Mouse (Mus musculus) liver, embryonic 14.5 days (tissue): ENCODE results near the gene Tnrc6a. TPM values are rescaled to one million over a fixed set of nuclear protein-coding genes. Genes with fewer than 3 reads are reported as not detected.

ENCODE experiments used
- ATAC-seq: fragments of 200-750 bp; cut with Nextera tagmentation; 2 replicates; pipeline ENCODE4 v1.8.0; 2017; ENCODE audit warnings: moderate number of reproducible peaks, mild to moderate bottlenecking, moderate library complexity; ENCODE audit not compliant: insufficient read depth
- DNase-seq, 3 experiments: peaks; one replicate each; pipeline ENCODE4 v3.0.0-alpha.2; 2012 to 2013; ENCODE audit warnings: low read depth in 3 of 3, low spot score in 3 of 3
- H3K27ac ChIP-seq: fragments of 300-500 bp; sonication (generic); 2 replicates; pipeline ENCODE4 v1.5.1; 2014; ENCODE audit warnings: moderate library complexity, mild to moderate bottlenecking, control low read depth, inconsistent platforms
- H3K27me3 ChIP-seq: fragments of 300-500 bp; sonication (generic); 2 replicates; pipeline ENCODE4 v1.6.1; 2014; ENCODE audit warnings: mild to moderate bottlenecking, low read length, moderate library complexity; ENCODE audit not compliant: control insufficient read depth, insufficient read depth
- H3K36me3 ChIP-seq: fragments of 300-500 bp; sonication (generic); replicated peaks from 2 replicates; pipeline ENCODE4 v1.6.1; 2014; ENCODE audit warnings: low read depth; ENCODE audit not compliant: control insufficient read depth, insufficient read depth
- H3K4me1 ChIP-seq, 2 experiments: fragments of 200-500 bp in 1 of 2; fragments of 300-500 bp in 1 of 2; sonication (generic) in 1 of 2; replicated peaks; 2 replicates each; pipeline ENCODE4 v1.6.1; 2012 to 2014; ENCODE audit warnings: antibody characterized with exemption in 1 of 2, inconsistent platforms in 1 of 2, low read length in 1 of 2; ENCODE audit not compliant: control insufficient read depth in 2 of 2, insufficient read depth in 2 of 2
- H3K4me2 ChIP-seq: fragments of 300-500 bp; sonication (generic); 2 replicates; pipeline ENCODE4 v1.6.1; 2014; ENCODE audit warnings: low read depth, mild to moderate bottlenecking, control low read depth, moderate library complexity
- H3K4me3 ChIP-seq, 2 experiments: fragments of 200-500 bp in 1 of 2; fragments of 300-500 bp in 1 of 2; sonication (generic) in 1 of 2; 2 replicates each; pipeline ENCODE4 v1.5.1; 2012 to 2014; ENCODE audit warnings: low read depth in 2 of 2, low read length in 2 of 2, mild to moderate bottlenecking in 2 of 2, control low read depth in 1 of 2, inconsistent platforms in 1 of 2, moderate library complexity in 1 of 2; ENCODE audit not compliant: insufficient read depth in 1 of 2
- H3K9ac ChIP-seq: fragments of 300-500 bp; sonication (generic); replicated peaks from 2 replicates; pipeline ENCODE4 v1.6.1; 2014; ENCODE audit warnings: mild to moderate bottlenecking, control low read depth, moderate library complexity
- H3K9me3 ChIP-seq: fragments of 300-500 bp; sonication (generic); 2 replicates; pipeline ENCODE4 v1.6.1; 2016; ENCODE audit warnings: low read length, mixed read lengths; ENCODE audit not compliant: control insufficient read depth
- CTCF ChIP-seq: IDR thresholded peaks from 2 replicates; pipeline ENCODE4 v1.5.1; 2016; ENCODE audit warnings: antibody characterized with exemption, low read depth, control low read depth
- EP300 ChIP-seq: IDR thresholded peaks from 2 replicates; pipeline ENCODE4 v1.6.1; 2016; ENCODE audit warnings: antibody characterized with exemption, low read depth
- WGBS: fragments of 180-500 bp; shearing (Covaris S2); extraction: QIAGEN DNeasy Blood & Tissue Kit; methylation state at CpG from one replicate; pipeline ENCODE4 v1.1.7; 2014; ENCODE audit not compliant: insufficient replicate concordance; 5-methylcytosine and 5-hydroxymethylcytosine counted together
- polyA plus RNA-seq, 2 experiments: library from polyadenylated mRNA; depleted of rRNA in 1 of 2; stranded (reverse) in 1 of 2; unstranded in 1 of 2; fragments of >200 nt; fragmentation: Nextera tagmentation in 1 of 2; extraction: Ambion mirVana in 1 of 2; gene quantifications; 2 replicates each; pipeline versions ENCODE4 v1.2.1 to v1.2.3; 2012 to 2014

The Tnrc6a gene
- polyA plus RNA-seq, 2 experiments, result 8.8 to 14.1 TPM

DNA sequence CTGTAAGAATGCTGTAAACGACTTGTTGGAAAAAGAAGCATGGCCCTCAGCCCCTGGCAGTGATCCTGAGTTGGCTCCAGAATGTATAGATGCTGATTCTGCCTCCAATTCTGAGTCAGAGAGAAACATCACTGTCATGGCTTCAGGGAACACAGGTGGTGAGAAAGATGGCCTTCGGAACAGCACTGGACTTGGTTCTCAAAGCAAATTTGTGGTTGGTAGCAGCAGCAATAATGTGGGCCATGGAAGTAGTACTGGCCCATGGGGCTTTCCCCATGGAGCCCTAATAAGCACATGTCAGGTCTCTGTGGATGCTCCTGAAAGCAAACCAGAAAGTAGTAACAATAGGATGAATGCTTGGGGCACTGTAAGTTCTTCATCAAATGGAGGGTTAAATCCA, 45.9 kb downstream of the Tnrc6a start:
- no peak for TF ChIP-seq EP300
- H3K36me3 ChIP-seq, result peaks cover 56% of the 10 kb centered on the region

DNA sequence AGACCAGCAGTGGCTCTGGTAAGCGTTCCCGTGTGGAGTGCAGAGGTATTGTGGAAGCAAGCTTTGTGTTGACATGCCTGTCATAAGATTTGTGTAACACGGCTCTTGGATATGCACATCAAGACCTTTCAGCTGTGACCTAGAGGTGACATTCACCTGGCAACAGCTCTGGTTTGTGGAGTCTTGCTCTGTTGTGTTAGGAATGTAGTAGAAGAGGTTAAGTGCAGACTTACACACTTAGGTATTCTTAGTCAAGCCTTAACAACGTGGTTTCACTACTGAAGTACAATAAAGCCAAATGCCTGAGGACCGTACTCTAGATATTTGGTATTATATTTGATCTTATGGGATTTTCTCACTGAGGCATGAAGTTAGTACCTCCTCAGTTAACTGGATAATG, 48.4 kb downstream of the Tnrc6a start:
- Histone ChIP-seq H3K27me3 (no peaks in the 10 kb centered on the region), H3K4me1 (no peaks in the 10 kb centered on the region), H3K4me2 (no peak overlapping the region), H3K27ac (no peak overlapping the region), H3K4me3 (no peak overlapping the region), H3K9ac (no peak overlapping the region), H3K36me3 (peaks cover 49% of the 10 kb centered on the region), H3K9me3 (no peaks in the 10 kb centered on the region)
- WGBS, result 85% methylated on average over 5 of the region's 5 CpGs
- ATAC-seq, result no peak
- no peak for DNase-seq
- TF ChIP-seq CTCF, result no peak

More for the DNA sequence above, 45.9 kb downstream of the Tnrc6a start:
- Histone ChIP-seq H3K4me1 (no peaks in the 10 kb centered on the region), H3K27me3 (no peaks in the 10 kb centered on the region), H3K4me3 (no peak overlapping the region), H3K9ac (no peak overlapping the region), H3K4me2 (no peak overlapping the region), H3K9me3 (no peaks in the 10 kb centered on the region), H3K27ac (no peak overlapping the region)
- no peak for ATAC-seq
- WGBS, result 73% methylated on average over 2 of the region's 2 CpGs
- DNase-seq, result no peak

DNA sequence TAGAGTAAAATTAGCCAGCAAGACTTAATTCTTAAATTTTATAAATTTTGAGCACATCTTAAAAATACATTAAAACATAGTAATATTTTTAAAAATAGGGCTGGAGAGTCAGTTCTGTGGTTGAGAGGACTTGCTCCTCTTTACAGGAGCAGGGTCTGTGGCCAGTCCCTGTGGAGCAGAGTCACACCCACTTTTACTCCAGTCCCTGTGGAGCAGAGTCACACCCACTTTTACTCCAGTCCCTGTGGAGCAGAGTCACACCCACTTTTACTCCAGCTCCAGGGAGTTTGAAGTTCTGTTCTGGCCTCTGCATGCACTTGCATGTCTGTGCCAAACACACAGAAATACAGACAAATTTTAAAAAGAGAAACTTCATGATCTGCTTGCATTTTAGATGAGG, 53.5 kb downstream of the Tnrc6a start:
- no peak for ATAC-seq
- Histone ChIP-seq H3K4me1 (no peaks in the 10 kb centered on the region), H3K36me3 (peaks cover 44% of the 10 kb centered on the region), H3K4me3 (no peak overlapping the region), H3K27ac (no peak overlapping the region), H3K9me3 (no peaks in the 10 kb centered on the region), H3K4me2 (no peak overlapping the region), H3K9ac (no peak overlapping the region), H3K27me3 (no peaks in the 10 kb centered on the region)
- no peak for DNase-seq
- no peak for TF ChIP-seq CTCF
- TF ChIP-seq EP300, result no peak

DNA sequence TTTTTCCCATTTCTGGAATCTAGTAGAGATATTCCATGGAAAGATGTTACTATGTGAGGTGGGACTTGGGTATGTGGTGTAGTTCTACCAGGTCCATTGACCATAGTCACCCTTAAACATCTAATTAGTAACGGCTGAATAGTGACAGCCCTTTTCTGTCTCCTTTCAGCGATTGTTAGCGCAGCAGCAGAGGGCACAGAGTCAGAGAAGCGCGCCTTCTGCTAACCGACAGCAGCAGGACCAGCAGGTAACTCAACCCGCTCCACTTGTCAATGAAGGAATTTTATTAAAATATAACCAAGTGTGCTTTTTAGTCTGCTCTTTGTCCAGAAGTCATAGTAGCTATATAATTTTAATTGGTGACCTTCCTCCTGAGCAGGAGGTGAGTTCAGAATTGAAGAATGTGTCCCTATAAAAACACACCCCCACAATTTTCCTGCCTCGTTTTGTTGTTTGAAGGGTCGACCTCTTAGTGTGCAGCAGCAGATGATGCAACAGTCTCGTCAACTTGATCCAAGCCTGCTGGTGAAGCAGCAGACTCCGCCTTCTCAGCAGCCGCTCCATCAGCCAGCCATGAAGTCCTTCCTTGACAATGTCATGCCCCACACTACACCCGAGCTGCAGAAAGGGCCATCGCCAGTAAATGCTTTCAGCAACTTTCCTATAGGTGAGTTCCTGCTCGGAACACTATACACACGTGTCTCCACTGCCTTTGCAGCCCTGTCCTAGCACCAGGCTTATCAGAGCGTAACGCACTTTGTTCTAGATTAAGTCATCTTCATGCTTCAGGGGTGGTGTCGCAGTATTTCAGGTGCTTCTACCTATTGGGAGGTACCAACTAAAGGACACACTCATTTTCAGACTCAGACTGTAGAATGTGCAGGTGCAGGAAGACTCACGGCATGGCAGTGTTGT, 58.4 kb downstream of the Tnrc6a start:
- Histone ChIP-seq H3K9me3 (no peaks in the 10 kb centered on the region), H3K4me3 (no peak overlapping the region), H3K27me3 (no peaks in the 10 kb centered on the region), H3K4me1 (no peaks in the 10 kb centered on the region), H3K9ac (no peak overlapping the region), H3K27ac (no peak overlapping the region), H3K4me2 (no peak overlapping the region), H3K36me3 (peaks cover 76% of the 10 kb centered on the region)
- no peak for TF ChIP-seq EP300
- no peak for TF ChIP-seq CTCF
- 83% methylated on average over 20 of the region's 20 CpGs for WGBS
- ATAC-seq, result no peak
- DNase-seq, result no peak

DNA sequence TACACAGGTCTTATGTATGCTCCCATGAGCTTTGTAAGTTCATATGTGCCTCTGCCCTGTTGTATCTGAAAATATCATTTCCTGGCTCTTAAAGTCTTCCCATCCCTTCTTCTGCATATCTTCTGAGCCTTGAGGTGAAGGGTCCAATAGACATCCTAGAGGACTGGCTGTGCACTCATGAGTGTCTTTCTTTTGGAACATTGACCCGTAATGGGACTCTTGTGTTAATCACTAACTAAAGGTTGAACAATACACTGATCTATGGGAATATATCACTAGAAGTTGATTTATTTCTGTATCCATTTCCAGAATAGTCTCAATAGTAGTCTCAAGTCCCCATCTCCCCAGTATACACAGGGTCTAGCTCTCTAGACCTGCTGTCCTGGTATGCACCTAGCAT, 61.2 kb downstream of the Tnrc6a start:
- ATAC-seq, result no peak
- 77% methylated on average over 1 of the region's 1 CpGs for WGBS
- DNase-seq, result no peak
- H3K4me3 ChIP-seq, result no peak overlapping the region
- no peak overlapping the region for H3K27ac ChIP-seq
- no peaks in the 10 kb centered on the region for H3K27me3 ChIP-seq
- H3K36me3 ChIP-seq, result peaks cover 83% of the 10 kb centered on the region
- no peaks in the 10 kb centered on the region for H3K4me1 ChIP-seq
- H3K9me3 ChIP-seq, result no peaks in the 10 kb centered on the region
- TF ChIP-seq EP300, result no peak
- no peak for TF ChIP-seq CTCF
- H3K4me2 ChIP-seq, result no peak overlapping the region
- no peak overlapping the region for H3K9ac ChIP-seq
